Mouse (Mus musculus) lung, embryonic 14.5 days (tissue): ENCODE measurements around the gene Phf20. TPM values are rescaled to one million over a fixed set of nuclear protein-coding genes. Genes with fewer than 3 reads are reported as not detected.

Experiments used
- ATAC-seq: fragments of 200-750 bp; cut with Nextera tagmentation; 2 replicates; pipeline ENCODE4 v1.8.0; 2017; ENCODE audit warnings: mild to moderate bottlenecking, moderate TSS enrichment, moderate library complexity; ENCODE audit not compliant: insufficient read depth
- DNase-seq: peaks from one replicate; pipeline ENCODE4 v3.0.0-alpha.2; 2015
- H3K27ac ChIP-seq: fragments of 300-500 bp; sonication (generic); 2 replicates; pipeline ENCODE4 v1.5.1; 2014; ENCODE audit warnings: low read depth, mild to moderate bottlenecking, moderate library complexity
- H3K27me3 ChIP-seq: fragments of 300-500 bp; sonication (generic); 2 replicates; pipeline ENCODE4 v1.6.1; 2014; ENCODE audit warnings: low read length, control low read depth; ENCODE audit not compliant: insufficient read depth
- H3K36me3 ChIP-seq: fragments of 300-500 bp; sonication (generic); 2 replicates; pipeline ENCODE4 v1.6.1; 2014; ENCODE audit warnings: control low read depth; ENCODE audit not compliant: insufficient read depth
- H3K4me1 ChIP-seq: fragments of 300-500 bp; sonication (generic); 2 replicates; pipeline ENCODE4 v1.6.1; 2014; ENCODE audit warnings: antibody characterized with exemption, control low read depth; ENCODE audit not compliant: insufficient read depth
- H3K4me2 ChIP-seq: fragments of 300-500 bp; sonication (generic); 2 replicates; pipeline ENCODE4 v1.6.1; 2014; ENCODE audit warnings: mild to moderate bottlenecking
- H3K4me3 ChIP-seq: fragments of 300-500 bp; sonication (generic); 2 replicates; pipeline ENCODE4 v1.5.1; 2014; ENCODE audit warnings: low read depth, low read length
- H3K9ac ChIP-seq: fragments of 300-500 bp; sonication (generic); 2 replicates; pipeline ENCODE4 v1.6.1; 2014
- H3K9me3 ChIP-seq: fragments of 300-500 bp; sonication (generic); 2 replicates; pipeline ENCODE4 v1.6.1; 2016; ENCODE audit warnings: low read depth, low read length, control low read depth
- CTCF ChIP-seq: IDR thresholded peaks from 2 replicates; pipeline ENCODE4 v1.5.1; 2016; ENCODE audit warnings: antibody characterized with exemption, low read depth
- WGBS: fragments of 180-500 bp; shearing (Covaris S2); extraction: QIAGEN DNeasy Blood & Tissue Kit; methylation state at CpG from one replicate; pipeline ENCODE4 v1.1.7; 2014; 5-methylcytosine and 5-hydroxymethylcytosine counted together
- polyA plus RNA-seq: library from polyadenylated mRNA; unstranded; fragments of >200 nt; fragmentation: Nextera tagmentation; extraction: Ambion mirVana; gene quantifications from 2 replicates; pipeline ENCODE4 v1.2.1, GENCODE M21; 2014

The Phf20 gene
- polyA plus RNA-seq, 1 experiment from 2014 or later: 73.6 TPM

DNA sequence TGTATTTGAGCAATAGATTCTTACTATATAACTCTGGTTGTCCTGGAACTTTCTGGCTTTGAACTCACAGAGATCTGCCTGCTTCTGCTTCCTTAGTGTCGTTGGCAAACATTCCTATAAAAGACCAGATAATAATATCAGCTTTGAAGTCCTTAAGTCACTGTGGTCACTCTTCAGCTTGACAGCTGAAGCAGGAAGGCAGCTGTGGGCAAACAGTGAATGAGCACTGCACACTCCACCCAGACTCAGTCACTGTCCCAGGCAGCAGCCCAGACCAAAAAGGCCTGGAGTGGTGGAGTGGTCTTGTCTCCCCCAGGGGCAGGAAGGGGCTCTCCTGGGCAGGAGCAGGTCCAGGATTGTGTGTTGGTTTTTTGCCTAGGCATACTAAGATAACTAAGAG is 95.7 kb downstream of the Phf20 start:
- H3K4me2 ChIP-seq: no peak overlapping the region
- no peaks in the 10 kb centered on the region for H3K9me3 ChIP-seq
- no peak for DNase-seq
- no peak overlapping the region for H3K9ac ChIP-seq
- H3K4me3 ChIP-seq: no peak overlapping the region
- H3K4me1 ChIP-seq: no peaks in the 10 kb centered on the region
- H3K27me3 ChIP-seq: no peaks in the 10 kb centered on the region
- ATAC-seq: no peak
- H3K27ac ChIP-seq: no peak overlapping the region
- H3K36me3 ChIP-seq: peaks cover 72% of the 10 kb centered on the region
- TF ChIP-seq CTCF: no peak
- WGBS: 83% methylated on average over 1 of the region's 1 CpGs

DNA sequence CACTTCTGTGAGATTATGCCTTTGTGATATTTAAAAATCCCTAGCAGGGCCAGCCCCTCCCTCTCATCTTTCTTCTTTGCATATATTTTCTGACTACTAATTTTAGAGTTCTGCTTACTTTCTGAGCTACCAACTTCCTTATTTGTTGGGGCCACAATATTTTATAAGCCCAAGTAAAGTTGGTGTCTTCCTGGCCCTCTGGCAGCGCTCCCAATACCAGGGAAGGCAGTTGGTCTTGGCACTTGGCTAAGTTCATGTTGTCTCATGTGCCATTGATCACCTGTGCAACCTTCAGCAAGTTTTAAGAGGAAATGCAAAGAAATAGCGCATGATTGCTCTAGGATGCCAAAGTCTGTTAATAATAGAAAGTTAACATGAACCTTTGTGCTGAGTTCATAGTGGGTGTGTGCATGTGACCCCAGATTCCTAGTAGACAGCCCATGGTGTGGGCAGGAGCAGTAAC is 99.4 kb downstream of the Phf20 start:
- no peak overlapping the region for H3K9ac ChIP-seq
- 89% methylated on average over 2 of the region's 2 CpGs for WGBS
- H3K27ac ChIP-seq: no peak overlapping the region
- no peak overlapping the region for H3K4me2 ChIP-seq
- H3K9me3 ChIP-seq: no peaks in the 10 kb centered on the region
- no peaks in the 10 kb centered on the region for H3K27me3 ChIP-seq
- H3K4me1 ChIP-seq: no peaks in the 10 kb centered on the region
- ATAC-seq (no peak), DNase-seq (no peak)
- no peak overlapping the region for H3K4me3 ChIP-seq
- TF ChIP-seq CTCF: no peak
- H3K36me3 ChIP-seq: peaks cover 71% of the 10 kb centered on the region

DNA sequence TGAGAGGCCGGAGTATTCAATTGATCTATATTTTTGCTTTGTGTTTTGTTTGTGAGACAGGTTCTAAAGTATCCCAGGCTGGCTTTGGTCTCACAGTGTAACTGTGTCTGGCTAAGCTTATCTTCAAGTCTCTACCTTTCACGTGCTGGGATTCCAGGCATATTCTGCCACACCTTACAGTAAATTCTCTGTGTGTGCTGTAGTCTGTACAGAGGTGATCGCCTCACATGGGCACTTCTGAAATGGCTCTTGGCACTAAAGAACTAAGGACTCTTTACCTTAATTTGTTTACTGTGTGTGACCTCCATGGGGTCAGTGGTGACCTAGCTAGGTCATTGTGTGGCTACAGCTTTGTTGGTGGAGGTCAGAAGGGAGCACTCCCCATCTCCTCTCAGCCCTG is 99.9 kb downstream of the Phf20 start:
- no peak overlapping the region for H3K4me2 ChIP-seq
- no peak for ATAC-seq
- no peak for TF ChIP-seq CTCF
- H3K9ac ChIP-seq: no peak overlapping the region
- H3K4me3 ChIP-seq: no peak overlapping the region
- no peaks in the 10 kb centered on the region for H3K4me1 ChIP-seq
- no peak for DNase-seq
- no peaks in the 10 kb centered on the region for H3K9me3 ChIP-seq
- H3K27me3 ChIP-seq: no peaks in the 10 kb centered on the region
- H3K27ac ChIP-seq: no peak overlapping the region
- H3K36me3 ChIP-seq: peaks cover 71% of the 10 kb centered on the region
- 81% methylated on average over 3 of the region's 3 CpGs for WGBS

DNA sequence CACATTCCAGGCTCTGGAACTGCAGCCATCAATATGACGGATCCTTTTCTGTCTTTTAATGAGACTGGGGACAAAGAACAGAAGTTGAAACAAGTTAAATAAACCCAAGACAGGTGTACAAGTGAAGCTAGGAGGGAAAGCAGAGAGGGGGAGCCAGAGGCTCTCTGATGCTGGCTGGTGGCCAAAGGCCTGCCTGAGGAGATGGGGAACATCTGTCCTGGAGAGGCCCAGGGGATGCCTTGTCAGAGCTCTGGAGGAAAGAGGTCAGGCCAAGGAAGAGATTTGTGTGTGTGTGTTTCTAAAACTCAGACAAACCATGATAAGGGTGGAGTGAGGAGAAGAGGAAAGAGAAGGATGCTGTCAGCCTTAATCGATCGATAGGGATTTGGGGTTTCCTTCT is 101.4 kb downstream of the Phf20 start:
- Histone ChIP-seq H3K9ac (no peak overlapping the region), H3K4me3 (no peak overlapping the region), H3K36me3 (peaks cover 77% of the 10 kb centered on the region), H3K27ac (no peak overlapping the region), H3K4me1 (no peaks in the 10 kb centered on the region), H3K9me3 (no peaks in the 10 kb centered on the region), H3K4me2 (no peak overlapping the region), H3K27me3 (no peaks in the 10 kb centered on the region)
- peak; percentile 77 for DNase-seq
- no peak for TF ChIP-seq CTCF
- 45% methylated on average over 3 of the region's 3 CpGs for WGBS
- ATAC-seq: peak; percentile 77; the same call in 1 of the 2 replicates

DNA sequence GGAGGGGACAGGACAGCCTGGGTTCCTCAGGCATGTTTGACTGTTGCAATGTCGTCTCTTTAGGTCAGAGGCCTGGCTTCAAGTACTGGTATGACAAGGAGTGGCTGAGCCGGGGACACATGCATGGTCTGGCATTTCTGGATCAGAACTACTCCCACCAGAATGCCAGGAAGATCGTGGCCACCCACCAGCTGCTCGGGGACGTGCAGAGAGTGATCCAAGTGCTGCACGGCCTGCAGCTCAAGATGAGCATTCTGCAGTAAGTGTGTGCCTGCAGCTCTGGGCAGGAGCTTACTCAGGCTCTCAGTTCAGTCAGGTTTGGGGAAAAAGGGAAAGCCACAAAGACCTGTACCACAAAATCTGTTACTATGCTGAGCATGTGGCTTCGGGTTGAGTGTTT is 102.2 kb downstream of the Phf20 start:
- no peak overlapping the region for H3K27ac ChIP-seq

DNA sequence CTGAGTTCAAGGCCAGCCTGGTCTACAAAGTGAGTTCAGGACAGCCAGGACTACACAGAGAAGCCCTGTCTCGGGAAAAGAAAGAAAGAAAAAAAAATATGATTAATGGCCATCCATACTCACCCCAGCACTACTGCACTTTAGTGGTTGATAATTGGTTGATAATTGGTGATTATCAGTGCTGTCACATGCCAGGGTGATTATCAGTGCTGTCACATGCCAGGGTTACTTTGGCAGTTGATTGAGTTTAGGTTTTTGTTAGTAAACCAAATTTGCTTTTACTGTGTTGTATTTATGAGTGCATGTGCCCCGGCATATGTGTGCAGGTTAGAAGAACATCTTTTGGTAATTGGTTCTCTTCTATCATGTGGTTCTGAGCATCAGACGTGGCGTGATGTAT is 105.8 kb downstream of the Phf20 start:
- H3K36me3 ChIP-seq: peaks cover 80% of the 10 kb centered on the region
- DNase-seq (no peak), ATAC-seq (no peak)
- no peak for TF ChIP-seq CTCF
- H3K4me2 ChIP-seq: no peak overlapping the region
- no peaks in the 10 kb centered on the region for H3K27me3 ChIP-seq
- H3K4me3 ChIP-seq: no peak overlapping the region
- H3K27ac ChIP-seq: no peak overlapping the region
- 81% methylated on average over 4 of the region's 4 CpGs for WGBS
- no peak overlapping the region for H3K9ac ChIP-seq
- no peaks in the 10 kb centered on the region for H3K4me1 ChIP-seq
- H3K9me3 ChIP-seq: no peaks in the 10 kb centered on the region

More for the DNA sequence above, 102.2 kb downstream of the Phf20 start:
- TF ChIP-seq CTCF: no peak
- H3K9ac ChIP-seq: no peak overlapping the region
- DNase-seq: no peak
- no peak overlapping the region for H3K4me2 ChIP-seq
- H3K4me3 ChIP-seq: no peak overlapping the region
- no peaks in the 10 kb centered on the region for H3K27me3 ChIP-seq
- whole genome bisulfite sequencing: 78% methylated on average over 7 of the region's 7 CpGs
- H3K9me3 ChIP-seq: no peaks in the 10 kb centered on the region
- ATAC-seq: no peak
- H3K36me3 ChIP-seq: peaks cover 75% of the 10 kb centered on the region
- no peaks in the 10 kb centered on the region for H3K4me1 ChIP-seq

DNA sequence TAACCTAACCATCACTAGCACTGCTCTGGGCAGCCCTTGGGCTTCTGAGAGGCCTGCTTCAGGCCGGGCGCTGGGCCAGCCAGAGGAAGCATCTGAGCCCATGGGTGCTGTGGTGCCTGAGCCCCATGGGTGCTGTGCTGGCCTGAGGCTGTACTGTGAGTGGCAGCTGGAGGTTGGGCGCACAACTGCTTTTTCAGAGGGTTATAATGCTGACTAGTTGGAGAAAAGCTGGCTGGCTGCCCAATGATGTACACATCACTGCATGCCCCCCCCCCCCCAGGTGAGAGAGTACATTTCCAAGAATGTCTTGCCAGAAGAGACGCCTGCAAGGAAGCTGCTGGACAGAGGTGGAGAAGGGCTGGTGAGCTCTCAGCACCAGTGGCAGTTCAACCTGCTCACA is 108.1 kb downstream of the Phf20 start:
- no peak for DNase-seq

DNA sequence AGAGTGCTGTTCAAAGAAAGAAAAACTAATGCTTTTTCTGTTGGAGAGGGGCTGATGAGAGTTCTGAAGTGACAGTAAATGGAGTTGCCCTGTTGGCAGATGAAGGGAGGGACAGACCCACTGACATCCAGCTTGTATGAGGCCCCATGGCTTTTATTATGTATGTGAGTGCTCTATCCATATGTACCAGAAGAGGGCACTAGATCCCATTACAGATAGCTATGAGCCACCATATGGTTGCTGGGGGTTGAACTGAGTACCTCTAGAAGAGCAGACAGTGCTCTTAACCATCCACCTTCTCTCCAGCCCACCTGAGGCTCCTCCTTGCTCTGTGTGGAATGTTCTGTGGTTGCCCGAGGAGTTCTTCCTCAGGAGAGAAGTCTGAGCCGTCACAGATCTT is 109.6 kb downstream of the Phf20 start:
- no peak overlapping the region for H3K4me3 ChIP-seq
- TF ChIP-seq CTCF: peak; percentile 66
- H3K4me2 ChIP-seq: no peak overlapping the region
- peaks cover 70% of the 10 kb centered on the region for H3K36me3 ChIP-seq
- no peaks in the 10 kb centered on the region for H3K4me1 ChIP-seq
- ATAC-seq (peak; percentile 41; the same call in 1 of the 2 replicates), DNase-seq (peak; percentile 72)
- H3K9me3 ChIP-seq: no peaks in the 10 kb centered on the region
- no peak overlapping the region for H3K27ac ChIP-seq
- 81% methylated on average over 2 of the region's 2 CpGs for WGBS
- H3K9ac ChIP-seq: no peak overlapping the region
- H3K27me3 ChIP-seq: no peaks in the 10 kb centered on the region

More for the DNA sequence above, 108.1 kb downstream of the Phf20 start:
- no peaks in the 10 kb centered on the region for H3K9me3 ChIP-seq
- no peak overlapping the region for H3K27ac ChIP-seq
- TF ChIP-seq CTCF: no peak
- no peak overlapping the region for H3K4me3 ChIP-seq
- peaks cover 79% of the 10 kb centered on the region for H3K36me3 ChIP-seq
- no peaks in the 10 kb centered on the region for H3K4me1 ChIP-seq
- ATAC-seq: no peak
- 88% methylated on average over 4 of the region's 4 CpGs for WGBS
- no peak overlapping the region for H3K9ac ChIP-seq
- H3K27me3 ChIP-seq: no peaks in the 10 kb centered on the region
- H3K4me2 ChIP-seq: no peak overlapping the region
